Mouse (Mus musculus) heart, adult 11 months (tissue): ENCODE results near the gene Slc24a1.

ENCODE experiments used
- DNase-seq: peaks from one replicate; pipeline ENCODE4 v3.0.0; 2022

Slc24a1 gene

DNA sequence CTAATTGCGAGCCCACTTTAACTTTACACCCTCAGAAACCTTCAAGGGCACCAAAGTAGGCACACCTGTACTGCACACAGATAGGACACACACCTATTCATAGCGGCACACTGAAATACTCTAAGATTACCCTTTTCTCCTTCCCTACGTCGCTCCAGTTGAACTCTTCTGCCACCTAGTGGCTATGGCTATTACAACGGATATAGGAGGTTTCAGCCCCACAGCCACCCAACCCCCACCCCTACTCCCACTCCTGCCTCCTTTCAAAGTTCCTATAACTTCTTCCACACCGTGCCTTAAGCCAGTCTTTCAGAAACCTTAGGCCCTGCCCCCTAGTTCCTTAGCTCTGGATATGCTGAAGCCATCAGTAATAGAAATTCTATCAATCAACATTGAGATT, 14.9 kb downstream of the Slc24a1 start:
- DNase-seq: peak; percentile 93

DNA sequence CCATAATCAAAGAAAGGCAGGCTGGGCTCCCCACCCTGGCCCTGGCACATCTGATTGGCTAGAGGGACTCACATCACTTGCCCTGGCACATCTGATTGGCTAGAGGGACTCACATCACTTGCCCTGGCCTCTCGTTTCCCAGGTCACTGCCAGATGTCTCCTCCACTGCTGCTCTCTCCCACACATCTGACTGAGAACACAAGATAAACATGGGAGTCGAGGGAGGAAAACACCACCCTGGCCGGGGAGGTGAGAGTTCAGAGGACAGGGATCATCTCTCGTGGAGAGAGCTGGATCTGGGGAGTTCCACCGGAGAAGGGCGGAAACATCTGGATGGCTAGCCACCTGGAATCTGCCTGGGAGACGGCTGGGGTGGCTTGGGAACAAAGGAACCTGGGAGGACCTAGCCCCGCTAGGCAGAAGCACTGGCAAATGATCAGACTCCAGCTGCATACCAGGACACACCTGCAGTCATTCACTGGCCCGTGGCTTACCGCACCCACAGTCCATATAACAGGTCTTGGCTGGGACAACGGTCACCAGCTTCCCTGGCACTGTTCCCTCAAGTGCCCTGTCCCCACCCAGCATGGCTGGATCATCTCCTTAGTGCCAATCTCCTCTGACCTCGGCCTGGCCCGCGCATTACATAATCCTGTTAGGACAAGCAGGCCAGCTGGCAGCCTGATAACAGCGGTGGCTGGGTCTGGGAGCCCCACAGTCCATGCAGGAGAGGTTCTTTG, 17.2 kb downstream of the Slc24a1 start:
- DNase-seq: peak; percentile 99

DNA sequence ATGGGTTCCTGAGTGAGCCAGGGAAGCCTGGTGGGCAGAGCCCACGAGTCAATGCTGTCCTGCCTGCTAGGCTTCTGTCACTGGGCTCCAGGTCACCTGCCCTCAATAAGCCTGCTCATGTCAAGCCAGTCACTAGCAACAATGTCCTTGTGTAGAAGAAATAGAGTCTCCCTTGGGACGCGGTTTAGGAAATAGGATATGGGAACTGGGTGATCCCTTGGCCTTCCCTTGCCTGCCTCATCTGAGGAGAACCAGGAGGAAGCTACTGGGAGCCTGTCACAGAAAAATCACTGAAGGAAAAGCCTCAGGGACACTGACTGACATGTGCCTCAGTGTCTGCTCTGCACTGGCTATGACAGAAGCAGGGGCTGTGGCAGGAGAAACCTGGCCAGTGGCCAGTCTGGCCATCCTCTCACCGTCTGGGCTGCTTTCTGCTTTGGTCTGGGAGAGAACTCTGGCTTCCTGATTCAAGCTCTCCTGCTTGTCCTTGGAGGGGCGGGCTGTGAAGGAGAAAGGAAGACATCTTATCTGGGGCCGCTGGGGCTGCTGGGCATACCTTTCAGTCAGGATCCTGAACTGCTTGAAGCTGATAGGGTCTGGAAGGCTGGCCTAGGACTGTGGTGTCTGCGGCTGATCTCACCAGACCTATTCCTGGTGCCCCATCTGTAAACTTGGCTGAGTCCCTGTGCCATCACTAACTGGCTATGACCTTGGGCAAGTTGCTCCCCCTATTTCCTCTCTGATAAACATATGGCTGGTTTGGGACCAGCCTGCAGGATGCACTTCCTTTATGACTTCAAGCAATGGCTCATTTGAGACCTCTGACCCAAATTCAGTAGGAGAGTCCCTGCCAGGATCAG, 19.4 kb downstream of the Slc24a1 start:
- peak; percentile 96 for DNase-seq

DNA sequence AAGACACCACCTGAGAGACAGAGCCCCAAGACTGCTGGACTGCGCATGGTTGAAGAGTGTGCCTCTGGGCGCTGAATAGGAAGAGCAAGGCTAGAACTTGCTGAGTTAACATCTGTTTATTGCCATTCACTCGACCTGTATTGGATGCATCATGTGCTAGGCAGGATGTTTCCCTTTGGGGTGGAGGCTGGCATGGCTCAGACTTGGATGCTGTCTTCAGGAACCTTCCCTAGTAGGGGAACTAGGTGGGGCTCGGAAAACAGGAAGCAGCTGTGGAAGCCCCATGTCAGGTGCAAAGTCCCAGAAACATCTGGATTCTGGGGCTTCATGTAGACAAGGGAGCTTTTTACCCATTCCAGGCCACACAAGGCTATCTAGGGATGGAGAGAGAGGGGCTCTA, 21.2 kb downstream of the Slc24a1 start:
- peak; percentile 96 for DNase-seq

DNA sequence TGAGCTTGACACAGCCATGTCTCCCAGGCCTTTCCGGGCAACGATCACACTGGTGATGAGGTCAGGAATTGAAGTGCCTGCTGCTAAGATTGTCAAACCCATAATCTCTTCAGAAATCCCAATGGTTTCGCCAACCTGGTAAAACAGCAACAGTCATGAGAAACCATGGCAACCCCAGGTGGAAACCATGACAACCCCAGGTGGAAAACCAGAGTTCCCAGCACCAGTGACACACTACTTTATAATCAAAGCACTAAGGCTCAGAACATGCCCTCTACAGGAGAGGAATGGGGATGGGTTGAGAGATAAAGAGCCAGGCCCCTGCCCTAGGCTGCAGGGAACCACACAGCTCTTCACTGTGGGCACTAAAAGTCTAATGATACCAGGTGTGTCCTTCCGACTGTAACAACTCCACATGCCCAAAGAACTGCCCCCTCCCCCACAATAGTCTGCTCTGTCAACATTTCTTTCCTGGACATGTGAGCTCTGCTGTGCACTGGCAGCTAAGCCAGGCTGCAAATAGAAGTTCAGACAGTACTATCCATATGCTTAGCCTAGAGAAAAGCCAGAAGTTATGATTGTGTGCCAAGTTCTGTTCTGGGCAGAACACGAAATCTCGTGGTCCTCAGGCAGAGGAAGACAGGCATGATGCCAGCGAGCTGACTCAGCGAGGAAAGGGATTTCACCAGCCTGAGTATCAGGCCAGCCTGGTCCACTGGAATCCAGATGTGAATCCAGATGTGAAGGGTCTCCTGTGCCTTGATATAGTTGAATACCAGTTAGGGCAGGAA, 25.0 kb downstream of the Slc24a1 start:
- DNase-seq: peak; percentile 97

DNA sequence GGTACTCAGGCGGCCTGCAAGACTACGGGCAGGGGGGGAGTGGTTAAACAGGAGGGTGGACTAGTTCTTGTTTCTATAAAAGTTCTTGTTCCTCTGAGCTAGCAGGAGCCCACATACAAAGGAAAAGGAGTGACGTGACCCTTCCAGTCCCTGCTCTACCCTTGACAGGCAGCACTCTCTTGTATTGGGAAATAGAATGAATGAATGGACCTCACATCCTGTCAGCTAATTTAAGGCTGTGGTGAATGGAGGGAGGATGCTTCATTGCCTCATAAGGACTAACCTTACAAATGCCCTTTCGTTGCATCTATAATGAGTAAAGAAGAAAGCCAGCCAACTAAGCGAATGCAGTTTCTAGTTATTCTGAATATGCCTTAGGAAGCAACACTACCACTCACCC, 25.6 kb downstream of the Slc24a1 start:
- DNase-seq: peak; percentile 86

DNA sequence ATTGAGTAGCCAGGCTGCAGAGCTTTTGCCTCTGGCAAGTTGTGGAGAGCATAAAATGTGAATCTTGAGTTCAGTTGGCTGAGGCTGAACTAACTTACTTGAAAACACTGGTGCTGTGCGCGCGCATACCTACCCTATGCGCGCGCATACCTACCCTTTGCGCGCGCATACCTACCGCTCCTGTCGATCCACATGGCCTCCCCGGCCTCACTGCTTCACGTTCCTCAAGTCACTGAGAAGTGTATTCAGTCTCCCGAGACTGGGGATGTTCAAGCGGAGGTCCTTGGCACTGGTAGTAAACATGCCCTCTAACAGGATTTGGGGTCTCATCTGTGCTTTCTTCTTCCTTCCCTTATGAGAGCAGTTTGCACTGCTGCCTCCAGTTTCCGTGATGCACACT, 32.8 kb downstream of the Slc24a1 start:
- DNase-seq: peak; percentile 83

DNA sequence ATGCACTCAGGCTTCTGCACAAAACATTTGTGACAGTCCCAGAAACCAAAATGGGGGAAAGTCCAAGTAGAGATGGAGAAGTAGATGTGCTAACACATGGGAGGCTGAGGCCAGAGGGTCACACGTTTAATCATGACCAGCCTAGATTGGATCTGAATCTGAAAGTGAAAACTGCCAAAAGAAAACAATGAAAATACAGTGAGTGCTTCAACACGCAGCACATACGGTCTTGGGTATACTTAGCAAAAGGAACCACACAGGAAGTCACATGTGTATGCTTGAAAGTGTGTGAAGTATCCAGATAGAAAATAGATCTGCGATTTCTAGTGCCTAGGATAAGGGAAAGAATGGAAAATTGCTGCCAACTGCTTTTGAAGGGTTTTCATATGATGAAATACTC, 36.8 kb downstream of the Slc24a1 start:
- DNase-seq: peak; percentile 78

DNA sequence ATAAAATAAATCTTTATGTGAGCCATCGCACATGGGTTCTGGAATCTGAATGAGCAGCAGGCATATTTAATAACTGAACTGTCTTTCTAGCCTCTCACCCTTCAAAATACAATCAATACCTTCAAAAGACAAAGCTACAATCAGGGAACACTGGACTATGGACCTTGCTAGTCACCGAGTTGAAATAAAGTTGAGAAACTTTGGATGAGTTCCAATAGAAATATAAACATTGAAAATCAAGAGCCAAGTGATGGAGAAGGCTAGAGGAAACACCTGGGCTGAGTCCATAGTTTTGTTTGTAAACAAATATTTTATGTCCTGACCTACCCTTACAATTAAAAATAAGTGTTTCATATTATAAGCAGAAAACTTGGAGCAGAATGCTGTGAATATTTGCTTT, 37.4 kb downstream of the Slc24a1 start:
- no peak for DNase-seq

DNA sequence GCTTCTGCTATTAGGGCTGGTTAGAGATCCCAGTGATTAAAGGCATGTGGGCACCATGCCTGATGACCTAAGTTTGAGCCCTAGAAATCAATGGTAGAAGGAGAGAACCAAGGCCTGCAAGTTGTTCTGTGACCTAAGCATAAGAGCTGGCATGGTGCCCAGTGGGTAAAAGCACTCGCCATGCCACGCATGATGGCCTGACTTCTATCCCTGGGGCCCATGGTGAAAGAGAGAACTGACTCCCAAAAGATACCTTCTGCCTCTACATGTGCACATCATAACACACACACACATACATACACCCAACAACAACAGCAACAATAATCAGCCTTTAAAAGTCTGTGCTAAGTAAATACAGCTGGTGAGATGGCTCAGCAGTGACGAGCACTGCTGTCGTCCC, 38.0 kb downstream of the Slc24a1 start:
- DNase-seq: peak; percentile 86

DNA sequence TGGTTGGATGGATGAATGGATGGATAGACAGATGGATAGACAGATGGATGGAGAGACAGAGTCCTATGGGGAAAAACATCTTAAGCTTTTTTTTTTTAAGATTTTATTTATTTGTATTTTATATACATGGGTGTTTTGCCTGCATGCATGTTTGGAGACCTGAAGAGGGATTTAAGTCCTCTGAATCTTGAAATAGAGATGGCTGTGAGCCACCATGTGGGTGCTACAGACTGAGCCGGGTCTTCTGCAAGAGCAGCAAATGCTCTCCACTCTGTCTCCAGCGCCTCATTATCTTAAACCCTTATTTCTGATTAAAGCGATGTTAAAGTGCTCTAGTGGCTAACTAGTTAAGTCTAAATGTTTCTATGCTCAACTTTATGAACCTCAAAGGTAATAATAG, 44.0 kb downstream of the Slc24a1 start:
- DNase-seq: no peak

DNA sequence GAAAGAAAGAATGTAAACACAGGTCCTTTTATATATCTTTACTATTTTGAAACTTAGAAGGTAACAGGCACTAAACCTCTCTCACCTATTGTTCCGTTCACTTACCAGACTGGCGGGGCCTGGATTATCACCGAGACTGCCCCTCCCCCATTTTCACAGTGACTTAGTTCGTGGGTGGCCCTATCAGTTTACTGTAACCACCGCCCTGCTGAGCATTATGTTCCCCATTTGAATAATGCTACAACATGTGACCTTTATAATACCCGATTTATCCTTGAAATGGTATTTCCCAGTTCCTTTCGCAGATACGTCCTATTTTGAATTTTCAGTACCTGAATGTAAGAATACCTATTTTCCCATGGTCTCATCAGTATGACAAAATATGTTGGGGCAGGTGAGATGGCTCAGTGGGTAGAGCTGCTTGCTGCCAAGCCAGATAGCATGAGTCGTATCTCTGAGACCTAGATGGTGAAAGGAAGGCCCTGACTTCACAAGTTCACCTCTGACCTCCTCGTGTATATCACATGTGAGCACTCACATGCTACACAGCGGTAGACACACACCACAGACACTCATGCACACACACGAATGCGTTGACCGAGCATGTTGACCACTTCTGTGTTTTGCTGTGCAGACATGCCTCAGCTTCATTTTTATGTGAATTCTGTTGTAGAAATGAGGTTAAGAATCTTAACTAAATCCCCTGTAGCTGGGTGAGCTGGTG, 46.3 kb downstream of the Slc24a1 start:
- DNase-seq: peak; percentile 65

DNA sequence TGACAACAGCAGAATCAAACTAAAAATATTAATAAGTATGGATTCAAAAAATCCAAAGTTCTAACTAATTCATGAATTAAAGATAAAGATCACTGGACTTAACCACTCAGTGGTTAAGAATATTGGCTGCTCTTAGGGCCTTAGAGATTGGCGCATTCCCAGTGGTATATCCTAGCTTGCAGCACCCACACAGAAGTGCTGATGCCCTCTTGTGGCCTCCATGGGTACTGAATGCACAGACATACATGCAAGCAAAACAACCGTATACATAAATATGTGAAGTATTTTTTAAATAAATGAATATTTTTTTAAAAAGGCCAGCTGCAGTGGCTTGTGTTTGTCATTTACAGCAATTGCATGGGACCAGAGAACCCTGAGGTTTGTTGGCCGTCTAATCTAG, 48.0 kb downstream of the Slc24a1 start:
- peak; percentile 93 for DNase-seq

DNA sequence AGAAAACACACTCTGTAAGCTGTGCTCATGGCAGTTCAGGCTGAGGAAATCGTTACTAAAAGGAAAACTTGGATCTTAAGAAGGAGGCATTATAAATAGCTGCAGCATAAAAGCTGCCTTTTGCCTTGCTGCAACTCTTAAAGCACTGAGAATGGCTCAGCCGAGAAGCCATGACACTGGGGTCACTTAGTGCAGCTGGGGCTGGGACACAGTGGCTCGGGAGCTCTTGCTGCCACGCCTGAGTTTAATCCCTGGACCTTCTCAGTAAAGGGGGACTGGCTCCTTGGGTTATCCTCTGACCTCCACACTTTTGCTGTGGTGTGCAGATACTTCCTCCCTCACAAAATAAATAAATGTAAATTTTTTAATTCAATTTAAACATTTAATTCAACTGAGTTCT, 48.5 kb downstream of the Slc24a1 start:
- peak; percentile 86 for DNase-seq

DNA sequence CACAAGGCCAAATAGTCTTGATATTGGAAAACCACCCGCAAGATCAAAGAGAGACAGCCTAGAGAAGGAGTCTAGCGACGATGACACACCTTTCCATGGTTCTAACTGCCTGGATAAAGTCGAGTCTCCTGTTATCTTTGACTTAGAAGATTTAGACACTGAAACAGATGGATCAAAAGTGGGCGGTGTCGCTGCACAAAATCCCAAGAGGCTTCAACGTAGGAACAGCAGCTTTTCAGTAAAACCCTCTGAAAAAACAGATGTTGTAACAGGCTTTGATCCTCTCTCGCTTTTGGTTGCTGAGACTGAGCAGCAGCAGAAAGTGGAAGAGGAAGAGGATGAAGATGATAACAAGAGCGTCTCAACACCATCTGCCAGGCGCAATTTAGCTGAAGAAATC, 54.8 kb downstream of the Slc24a1 start:
- DNase-seq: no peak

DNA sequence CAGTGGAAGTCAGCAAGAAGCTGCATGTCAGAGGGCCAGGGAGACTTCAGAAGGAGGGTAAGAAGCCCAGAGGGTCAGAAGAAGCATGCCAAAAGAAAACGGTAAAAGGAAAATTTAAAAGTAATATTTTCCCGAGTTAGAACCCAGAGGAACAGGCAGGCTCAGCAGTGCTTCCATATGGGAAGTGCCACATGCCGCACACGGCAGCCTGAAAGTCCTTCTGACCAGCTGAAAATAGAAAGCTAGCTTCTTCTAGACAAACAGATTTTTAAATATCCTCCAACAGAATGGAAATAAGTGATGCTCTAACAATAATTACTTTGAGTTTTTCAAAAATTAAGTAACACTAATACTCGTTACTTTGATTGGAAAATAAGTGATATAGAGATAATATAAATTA, 65.4 kb downstream of the Slc24a1 start:
- no peak for DNase-seq
